Mouse (Mus musculus) lung, embryonic 16.5 days (tissue): ENCODE data around the gene Mybph. TPM values are rescaled to one million over a fixed set of nuclear protein-coding genes. Genes with fewer than 3 reads are reported as not detected.

Experiments
- ATAC-seq: fragments of 200-750 bp; cut with Nextera tagmentation; 2 replicates; pipeline ENCODE4 v1.8.0; 2017; ENCODE audit warnings: low read depth, mild to moderate bottlenecking, moderate library complexity
- H3K27ac ChIP-seq: fragments of 300-500 bp; sonication (generic); 2 replicates; pipeline ENCODE4 v1.5.1; 2014; ENCODE audit warnings: mild to moderate bottlenecking, control low read depth, low read length
- H3K27me3 ChIP-seq: fragments of 300-500 bp; sonication (generic); 2 replicates; pipeline ENCODE4 v1.6.1; 2014; ENCODE audit warnings: low read depth, low read length, mixed read lengths; ENCODE audit not compliant: control insufficient read depth, insufficient read depth
- H3K36me3 ChIP-seq: fragments of 300-500 bp; sonication (generic); 2 replicates; pipeline ENCODE4 v1.6.1; 2014; ENCODE audit warnings: low read length; ENCODE audit not compliant: control insufficient read depth, insufficient read depth
- H3K4me1 ChIP-seq: fragments of 300-500 bp; sonication (generic); replicated peaks from 2 replicates; pipeline ENCODE4 v1.6.1; 2014; ENCODE audit warnings: low read length, mixed read lengths; ENCODE audit not compliant: control insufficient read depth, insufficient read depth
- H3K4me2 ChIP-seq: fragments of 300-500 bp; sonication (generic); 2 replicates; pipeline ENCODE4 v1.6.1; 2014; ENCODE audit warnings: low read depth, low read length, control low read depth
- H3K4me3 ChIP-seq: fragments of 300-500 bp; sonication (generic); 2 replicates; pipeline ENCODE4 v1.5.1; 2014; ENCODE audit warnings: mild to moderate bottlenecking, low read length, control low read depth
- H3K9ac ChIP-seq: fragments of 300-500 bp; sonication (generic); 2 replicates; pipeline ENCODE4 v1.6.1; 2014; ENCODE audit warnings: low read length, control low read depth
- H3K9me3 ChIP-seq: fragments of 300-500 bp; sonication (generic); 2 replicates; pipeline ENCODE4 v1.6.1; 2016; ENCODE audit warnings: low read length; ENCODE audit not compliant: control insufficient read depth
- WGBS: fragments of 180-500 bp; shearing (Covaris S2); extraction: QIAGEN DNeasy Blood & Tissue Kit; methylation state at CpG from one replicate; pipeline ENCODE4 v1.1.7; 2014; 5-methylcytosine and 5-hydroxymethylcytosine counted together
- polyA plus RNA-seq: library from polyadenylated mRNA; unstranded; fragments of >200 nt; fragmentation: Nextera tagmentation; extraction: Ambion mirVana; gene quantifications from 2 replicates; pipeline ENCODE4 v1.2.1, GENCODE M21; 2015

Gene Mybph
- polyA plus RNA-seq, 1 experiment from 2014 or later = 1.3 TPM

- H3K4me1 ChIP-seq = no peaks in the 10 kb centered on the region
- H3K36me3 ChIP-seq = no peaks in the 10 kb centered on the region
- ATAC-seq = no peak
- no peak overlapping the region for H3K9ac ChIP-seq
- H3K27ac ChIP-seq = no peak overlapping the region
- no peaks in the 10 kb centered on the region for H3K27me3 ChIP-seq
- H3K4me2 ChIP-seq = no peak overlapping the region
- 75% methylated on average over 6 of the region's 6 CpGs for WGBS
- H3K4me3 ChIP-seq = no peak overlapping the region
- H3K9me3 ChIP-seq = 0 out of 2 replicates have a peak, but pooled peaks cover 3% of the 10 kb centered on the region
These were observed 31.8 kb upstream of the Mybph start for GRCm38 (mm10) chr1:134161399-134161798.

GRCm38 (mm10) chr1:134162510-134163225 is 30.6 kb upstream of the Mybph start:
- H3K4me3 ChIP-seq = no peak overlapping the region
- peak; percentile 26; the same call in 1 of the 2 replicates for ATAC-seq
- H3K27ac ChIP-seq = no peak overlapping the region

GRCm38 (mm10) chr1:134163476-134163875 is 29.8 kb upstream of the Mybph start:
- Histone ChIP-seq H3K27me3 (no peaks in the 10 kb centered on the region), H3K9ac (no peak overlapping the region), H3K36me3 (no peaks in the 10 kb centered on the region), H3K4me1 (no peaks in the 10 kb centered on the region), H3K4me3 (no peak overlapping the region), H3K9me3 (0 out of 2 replicates have a peak, but pooled peaks cover 3% of the 10 kb centered on the region), H3K4me2 (no peak overlapping the region), H3K27ac (no peak overlapping the region)
- WGBS = 91% methylated on average over 7 of the region's 7 CpGs
- no peak for ATAC-seq

More at GRCm38 (mm10) chr1:134162510-134163225, 30.6 kb upstream of the Mybph start:
- 0 out of 2 replicates have a peak, but pooled peaks cover 3% of the 10 kb centered on the region for H3K9me3 ChIP-seq
- WGBS = 61% methylated on average over 6 of the region's 6 CpGs
- H3K27me3 ChIP-seq = no peaks in the 10 kb centered on the region
- H3K4me2 ChIP-seq = no peak overlapping the region
- no peaks in the 10 kb centered on the region for H3K36me3 ChIP-seq
- H3K9ac ChIP-seq = no peak overlapping the region
- no peaks in the 10 kb centered on the region for H3K4me1 ChIP-seq

GRCm38 (mm10) chr1:134164454-134164853 is 28.8 kb upstream of the Mybph start:
- Histone ChIP-seq H3K4me1 (no peaks in the 10 kb centered on the region), H3K27me3 (no peaks in the 10 kb centered on the region), H3K9me3 (0 out of 2 replicates have a peak, but pooled peaks cover 3% of the 10 kb centered on the region), H3K9ac (no peak overlapping the region), H3K36me3 (no peaks in the 10 kb centered on the region), H3K4me3 (no peak overlapping the region), H3K27ac (no peak overlapping the region), H3K4me2 (no peak overlapping the region)
- WGBS = 34% methylated on average over 4 of the region's 4 CpGs
- ATAC-seq = peak; percentile 36; the same call in 1 of the 2 replicates

- Histone ChIP-seq H3K4me1 (no peaks in the 10 kb centered on the region), H3K4me2 (no peak overlapping the region), H3K27me3 (no peaks in the 10 kb centered on the region), H3K36me3 (no peaks in the 10 kb centered on the region), H3K9ac (no peak overlapping the region), H3K27ac (no peak overlapping the region), H3K4me3 (no peak overlapping the region), H3K9me3 (0 out of 2 replicates have a peak, but pooled peaks cover 3% of the 10 kb centered on the region)
- 86% methylated on average over 3 of the region's 3 CpGs for WGBS
- no peak for ATAC-seq
These were observed 26.7 kb upstream of the Mybph start for GRCm38 (mm10) chr1:134166547-134166946.

GRCm38 (mm10) chr1:134167416-134168305 is 25.6 kb upstream of the Mybph start:
- 0 out of 2 replicates have a peak, but pooled peaks cover 3% of the 10 kb centered on the region for H3K9me3 ChIP-seq
- no peaks in the 10 kb centered on the region for H3K27me3 ChIP-seq
- no peaks in the 10 kb centered on the region for H3K4me1 ChIP-seq
- no peak for ATAC-seq
- WGBS = 51% methylated on average over 14 of the region's 14 CpGs
- no peak overlapping the region for H3K4me2 ChIP-seq
- no peak overlapping the region for H3K4me3 ChIP-seq
- H3K36me3 ChIP-seq = no peaks in the 10 kb centered on the region
- H3K27ac ChIP-seq = no peak overlapping the region
- H3K9ac ChIP-seq = no peak overlapping the region

GRCm38 (mm10) chr1:134168567-134168966 is 24.7 kb upstream of the Mybph start:
- no peak overlapping the region for H3K9ac ChIP-seq
- no peak overlapping the region for H3K4me3 ChIP-seq
- H3K9me3 ChIP-seq = no peaks in the 10 kb centered on the region
- no peaks in the 10 kb centered on the region for H3K4me1 ChIP-seq
- no peak overlapping the region for H3K27ac ChIP-seq
- H3K36me3 ChIP-seq = no peaks in the 10 kb centered on the region
- H3K27me3 ChIP-seq = no peaks in the 10 kb centered on the region
- H3K4me2 ChIP-seq = no peak overlapping the region
- 54% methylated on average over 3 of the region's 3 CpGs for WGBS
- no peak for ATAC-seq

GRCm38 (mm10) chr1:134168985-134169697 is 24.1 kb upstream of the Mybph start:
- Histone ChIP-seq H3K4me1 (no peaks in the 10 kb centered on the region), H3K9ac (no peak overlapping the region), H3K4me3 (no peak overlapping the region), H3K9me3 (no peaks in the 10 kb centered on the region), H3K36me3 (no peaks in the 10 kb centered on the region), H3K4me2 (no peak overlapping the region), H3K27me3 (no peaks in the 10 kb centered on the region), H3K27ac (no peak overlapping the region)
- ATAC-seq = no peak
- 81% methylated on average over 8 of the region's 8 CpGs for WGBS
